Mouse (Mus musculus) adrenal gland, postnatal 14 days (tissue): Measurements from ENCODE around the gene Syt5. TPM values are rescaled to one million over a fixed set of nuclear protein-coding genes. Genes with fewer than 3 reads are reported as not detected.
A peak's percentile ranks its signal among the peaks of the same experiment; 100 is the strongest.
"Not testable (repeated sequence)": the region's sequence is repeated elsewhere in the genome, so short reads cannot be mapped to it uniquely, and the experiment has no call there.

Experiments used
- DNase-seq: peaks from one replicate; pipeline ENCODE4 v3.0.0; 2021; ENCODE audit warnings: mixed read lengths
- long read RNA-seq, 2 experiments: library from polyadenylated mRNA; stranded (forward); transcript quantifications; one replicate each; pipeline ENCODE4 v2.0.0; 2021
- total RNA-seq: library from RNA; stranded (reverse); gene quantifications from 2 replicates; pipeline ENCODE4 v1.2.3, GENCODE M21; 2021

Gene Syt5
- 8.2 and 11.6 TPM in 2 replicates for total RNA-seq
- long read RNA-seq, experiment 1, partial matches to known transcripts = 2 of 11 reads
- long read RNA-seq, experiment 1, other reads (novel, unspliced or antisense) = 9 of 11 reads
- long read RNA-seq, experiment 2, partial matches to known transcripts = 0 of 6 reads
- long read RNA-seq, experiment 2, other reads (novel, unspliced or antisense) = 5 of 6 reads

DNA sequence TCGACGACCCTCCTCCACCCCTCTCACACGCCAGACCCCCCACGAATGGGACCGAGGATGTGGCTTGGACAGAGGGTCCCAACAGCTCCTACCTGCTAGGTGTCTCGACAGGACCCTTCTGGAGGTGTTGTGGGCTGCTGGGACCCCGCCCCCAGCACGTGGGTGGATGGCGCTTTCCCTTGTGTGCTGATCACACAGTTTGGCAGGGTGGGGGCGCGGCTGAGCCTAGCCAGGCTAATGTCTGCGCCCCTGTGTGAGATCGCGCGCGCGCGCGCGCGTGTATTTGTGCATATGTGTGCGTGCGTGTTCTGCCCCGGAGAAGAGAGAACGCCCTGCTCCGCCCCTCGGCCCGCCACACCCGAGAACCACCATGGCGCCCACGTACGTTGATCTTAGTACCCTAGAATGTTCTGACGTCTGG is at the start of gene Syt5:
TSS of gene Syt5 (minus strand) at position 321 of the 421 bp plus-strand sequence.
- DNase-seq = no peak

DNA sequence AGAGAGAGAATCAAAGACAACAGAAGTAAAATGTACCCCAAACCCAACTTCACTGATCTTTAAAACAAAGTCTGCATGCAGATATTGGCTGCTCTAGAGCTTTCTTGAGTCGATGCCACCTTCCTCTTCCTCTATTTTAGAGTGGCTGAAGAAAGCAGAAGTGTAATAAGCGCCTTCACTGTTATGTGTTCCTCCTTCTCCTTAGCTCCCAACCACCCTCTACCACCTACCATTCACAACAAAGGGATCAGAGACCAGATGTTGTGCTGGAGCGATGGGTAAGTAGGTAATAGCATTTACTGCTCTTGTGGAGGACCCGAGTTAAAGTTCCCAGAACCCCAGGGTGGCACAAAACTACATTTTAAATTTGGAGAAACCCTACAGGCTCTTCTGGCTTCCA is 49.7 kb upstream of the Syt5 start:
- not testable (repeated sequence) for DNase-seq

DNA sequence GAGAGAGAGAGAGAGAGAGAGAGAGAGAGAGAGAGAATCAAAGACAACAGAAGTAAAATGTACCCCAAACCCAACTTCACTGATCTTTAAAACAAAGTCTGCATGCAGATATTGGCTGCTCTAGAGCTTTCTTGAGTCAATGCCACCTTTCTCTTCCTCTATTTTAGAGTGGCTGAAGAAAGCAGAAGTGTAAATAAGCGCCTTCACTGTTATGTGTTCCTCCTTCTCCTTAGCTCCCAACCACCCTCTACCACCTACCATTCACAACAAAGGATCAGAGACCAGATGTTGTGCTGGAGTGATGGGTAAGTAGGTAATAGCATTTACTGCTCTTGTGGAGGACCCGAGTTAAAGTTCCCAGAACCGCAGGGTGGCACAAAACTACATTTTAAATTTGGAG is 34.1 kb upstream of the Syt5 start:
- DNase-seq = not testable (repeated sequence)

DNA sequence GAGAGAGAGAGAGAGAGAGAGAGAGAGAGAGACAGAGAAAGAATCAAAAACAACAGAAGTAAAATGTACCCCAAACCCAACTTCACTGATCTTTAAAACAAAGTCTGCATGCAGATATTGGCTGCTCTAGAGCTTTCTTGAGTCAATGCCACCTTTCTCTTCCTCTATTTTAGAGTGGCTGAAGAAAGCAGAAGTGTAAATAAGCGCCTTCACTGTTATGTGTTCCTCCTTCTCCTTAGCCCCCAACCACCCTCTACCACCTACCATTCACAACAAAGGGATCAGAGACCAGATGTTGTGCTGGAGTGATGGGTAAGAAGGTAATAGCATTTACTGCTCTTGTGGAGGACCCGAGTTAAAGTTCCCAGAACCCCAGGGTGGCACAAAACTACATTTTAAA is 25.0 kb upstream of the Syt5 start:
- DNase-seq = not testable (repeated sequence)

GRCm38 (mm10) chr7:4562660-4563059 is 15.3 kb upstream of the Syt5 start:
- no peak for DNase-seq

DNA sequence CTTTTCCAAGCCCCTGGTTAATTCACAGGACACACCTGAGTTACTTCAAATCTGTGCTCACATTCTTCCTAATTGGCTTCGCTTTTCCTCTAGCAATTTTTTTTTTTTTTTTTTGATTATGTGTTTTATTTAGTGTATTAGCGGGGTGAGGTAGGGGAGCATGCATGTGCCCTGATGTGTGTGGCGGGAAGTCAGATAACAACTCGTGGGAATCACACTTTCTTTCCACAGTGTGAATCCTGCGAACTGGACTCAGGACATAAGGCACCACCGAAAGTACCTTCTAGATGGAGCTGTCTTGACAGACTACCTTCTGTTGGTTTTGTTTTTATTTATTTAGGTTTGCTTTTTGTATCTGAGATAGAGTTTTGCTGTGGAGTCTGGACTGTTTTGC is 9.8 kb upstream of the Syt5 start:
- DNase-seq = no peak

GRCm38 (mm10) chr7:4556256-4557166 is 9.2 kb upstream of the Syt5 start:
- DNase-seq = peak; percentile 82

GRCm38 (mm10) chr7:4546591-4547131 is 680 bp downstream of the Syt5 start:
- peak; percentile 86 for DNase-seq

DNA sequence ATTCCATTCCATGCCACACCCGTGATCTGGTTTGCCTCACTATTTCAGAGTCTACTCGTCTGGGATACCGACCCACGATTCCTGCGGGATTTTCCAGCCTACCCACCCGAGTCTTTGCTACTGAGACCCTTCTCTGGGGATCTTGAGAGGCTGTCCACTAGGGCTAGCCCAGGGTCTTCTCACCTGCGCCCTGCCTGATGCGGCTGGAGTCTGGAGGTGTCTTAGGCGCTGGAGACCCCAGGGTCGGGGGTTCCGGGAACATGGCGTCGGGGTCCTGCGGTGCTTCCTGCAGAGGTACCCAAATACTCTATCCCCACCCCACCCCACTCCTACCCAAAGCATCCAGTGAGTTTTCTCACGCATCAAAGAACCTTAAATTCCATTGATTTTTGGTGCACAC is 1.3 kb downstream of the Syt5 start:
- DNase-seq = no peak

- no peak for DNase-seq
Measured at GRCm38 (mm10) chr7:4542013-4542412, 5.3 kb downstream of the Syt5 start.

- DNase-seq = no peak
Measured at GRCm38 (mm10) chr7:4541344-4541743, 6.0 kb downstream of the Syt5 start.

DNA sequence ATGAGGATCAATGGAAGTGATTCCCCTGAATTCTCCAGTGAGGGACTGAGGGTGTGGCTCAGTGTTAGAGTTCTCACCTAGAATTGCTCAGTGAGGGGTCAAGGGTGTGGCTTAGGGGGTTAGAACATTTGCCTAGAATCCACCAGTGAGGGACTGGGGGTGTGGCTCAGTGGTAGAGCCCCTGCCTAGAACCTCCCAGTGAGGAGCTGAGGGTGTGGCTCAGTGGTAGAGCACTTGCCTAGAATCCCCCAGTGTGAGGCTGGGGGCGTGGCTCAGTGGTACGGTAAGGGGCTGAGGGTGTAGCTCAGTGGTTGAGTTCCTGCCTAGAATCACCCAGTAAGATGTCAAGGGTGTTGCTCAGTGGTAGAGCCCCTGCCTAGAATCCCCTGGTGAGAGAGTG is 8.3 kb downstream of the Syt5 start:
- DNase-seq = no peak

DNA sequence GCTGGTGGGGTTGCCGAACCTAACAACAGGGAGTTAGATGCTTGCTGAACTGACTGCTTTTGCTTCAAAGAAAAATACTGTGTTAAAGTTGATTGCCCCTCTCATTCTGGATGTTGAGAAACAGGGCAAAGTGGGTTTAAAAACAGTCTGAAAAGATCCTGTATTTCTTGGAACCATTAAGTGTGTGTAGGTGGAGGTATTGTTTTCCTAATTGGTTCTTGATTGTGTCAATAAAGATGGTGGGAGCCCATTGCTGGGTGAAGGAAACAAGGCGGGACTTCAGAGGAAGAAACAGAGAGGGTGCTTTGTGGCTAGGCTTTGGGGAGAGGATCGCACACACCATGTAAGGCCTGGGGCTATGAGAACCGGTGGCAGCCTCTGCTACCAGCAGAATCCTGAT is 10.2 kb downstream of the Syt5 start:
- no peak for DNase-seq

GRCm38 (mm10) chr7:4536369-4536768 is 11.0 kb downstream of the Syt5 start:
- DNase-seq = no peak

DNA sequence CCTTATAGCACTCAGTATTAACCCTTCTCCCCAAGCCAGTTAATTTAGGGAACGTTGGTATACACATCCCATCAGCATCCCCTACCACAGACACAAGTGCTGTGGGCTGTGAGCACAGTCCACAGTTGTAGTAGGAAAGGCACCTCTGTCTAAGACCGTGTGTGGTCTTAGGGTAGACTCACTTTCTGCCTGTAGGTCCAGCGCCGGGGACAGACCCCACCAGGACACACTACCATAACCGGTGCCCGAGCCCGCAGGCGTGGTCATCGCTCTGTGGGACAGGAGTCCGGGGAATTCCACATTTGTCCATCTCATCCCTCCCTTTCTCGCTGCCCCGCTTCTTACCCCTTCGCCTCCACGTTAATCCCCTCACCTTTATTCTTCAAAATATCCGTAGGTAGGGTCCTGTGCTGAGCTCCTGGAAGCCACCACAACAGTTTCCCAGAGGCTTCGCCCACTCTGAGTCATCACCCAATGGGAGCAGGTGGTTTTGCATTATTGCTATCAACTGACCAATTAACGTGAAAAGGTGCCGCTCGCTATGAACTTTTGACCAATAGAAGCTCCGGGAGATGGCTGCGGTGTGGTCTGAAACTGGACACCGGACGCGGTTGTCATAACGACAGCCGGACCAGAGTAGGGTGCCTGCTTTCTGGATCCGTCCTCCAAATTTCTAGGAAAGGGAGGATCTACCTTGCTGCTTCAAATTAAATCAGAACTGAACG is 15.2 kb downstream of the Syt5 start, which contains the start of gene Dnaaf3:
TSS of gene Dnaaf3 (minus strand) at position 449 of the 725 bp plus-strand sequence.
- DNase-seq = peak; percentile 89

DNA sequence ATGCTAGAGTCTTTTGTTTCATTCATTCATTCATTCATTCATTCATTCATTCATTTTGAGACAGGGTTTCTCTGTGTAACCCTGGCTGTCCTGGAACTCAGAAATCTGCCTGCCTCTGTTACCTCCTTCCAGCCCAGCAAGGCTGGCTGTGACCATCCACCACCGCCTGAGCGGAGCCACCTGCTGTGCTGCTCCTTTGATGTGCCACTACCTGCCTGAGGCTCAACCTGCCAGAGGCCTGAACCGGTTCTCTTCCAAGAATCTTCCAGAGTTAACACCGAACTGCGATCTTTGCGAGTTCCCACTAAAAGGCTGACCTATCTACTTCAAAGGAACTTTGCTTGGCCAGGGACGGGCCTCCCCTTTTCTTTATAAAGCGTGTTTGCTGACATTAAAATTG is 17.2 kb downstream of the Syt5 start:
- DNase-seq = not testable (repeated sequence)

DNA sequence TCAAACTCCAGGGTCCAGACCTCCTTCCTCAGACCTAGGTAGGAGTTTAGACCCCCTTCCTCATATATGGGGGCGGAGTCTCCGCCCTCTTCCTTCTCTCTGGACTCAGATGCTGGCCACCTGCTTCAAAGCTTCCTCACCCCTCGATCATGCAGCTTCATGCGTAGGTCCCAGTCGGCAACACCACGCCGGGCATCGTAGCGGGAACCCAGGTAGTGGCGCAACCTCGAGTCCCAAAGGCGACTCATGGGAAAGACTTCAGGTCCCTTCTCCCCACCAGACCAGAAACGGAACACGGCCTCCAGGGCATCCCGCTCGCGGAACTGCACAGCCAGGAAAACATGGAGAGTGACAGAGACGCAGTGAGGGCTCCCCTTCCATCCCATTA is 20.0 kb downstream of the Syt5 start:
- DNase-seq = no peak

- DNase-seq = peak; percentile 84
Measured at GRCm38 (mm10) chr7:4526341-4527301, 20.7 kb downstream of the Syt5 start.

DNA sequence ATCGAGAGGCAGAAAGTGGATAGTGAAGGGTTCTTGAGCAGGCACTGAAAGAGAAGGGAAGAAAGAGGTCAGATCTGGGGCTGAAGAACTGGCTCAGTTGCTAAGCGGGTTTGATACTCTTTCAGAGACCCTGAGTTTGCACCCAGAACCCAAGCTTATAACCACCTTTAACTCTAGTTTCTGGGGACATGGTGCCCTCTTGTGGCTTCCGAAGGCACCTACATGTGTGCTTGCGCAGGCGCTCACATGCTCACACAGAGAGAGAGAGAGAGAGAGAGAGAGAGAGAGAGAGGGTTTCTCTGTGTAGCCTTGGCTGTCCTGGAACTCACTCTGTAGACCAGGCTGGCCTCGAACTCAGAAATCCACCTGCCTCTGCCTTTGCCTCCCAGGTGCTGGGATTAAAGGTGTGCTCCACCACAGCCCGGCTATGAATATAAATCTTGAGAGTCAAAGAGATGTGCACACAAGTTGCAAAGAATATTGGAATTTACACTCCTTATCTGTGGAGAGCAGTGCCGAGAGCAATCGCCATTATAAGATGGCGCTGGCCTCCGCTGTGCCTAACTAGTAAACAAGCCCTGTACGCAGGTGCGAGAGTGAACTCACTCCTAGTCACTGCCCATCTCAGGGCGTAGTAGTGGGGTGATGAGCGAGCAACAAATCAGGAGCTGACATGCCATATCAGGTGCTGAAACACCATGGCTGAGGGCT is 23.0 kb downstream of the Syt5 start, which contains the start of gene Tnni3:
TSS of gene Tnni3 (minus strand) at position 18 of the 711 bp plus-strand sequence.
- peak; percentile 63 for DNase-seq
